Mouse (Mus musculus): Measurements from ENCODE around the gene Aes.

Gene Aes

GRCm38 (mm10) chr10:81559163-81559626 lies at the start of gene Aes:
Gene Aes (plus strand): TSS chr10:81559488.
- peak; percentile 81 for DNase-seq (ENCODE audit: low spot score in 2 of 2)

- no peak for DNase-seq (ENCODE audit: low spot score in 2 of 2)
Observed at GRCm38 (mm10) chr10:81510246-81510810, 49.0 kb upstream of the Aes start.

DNA sequence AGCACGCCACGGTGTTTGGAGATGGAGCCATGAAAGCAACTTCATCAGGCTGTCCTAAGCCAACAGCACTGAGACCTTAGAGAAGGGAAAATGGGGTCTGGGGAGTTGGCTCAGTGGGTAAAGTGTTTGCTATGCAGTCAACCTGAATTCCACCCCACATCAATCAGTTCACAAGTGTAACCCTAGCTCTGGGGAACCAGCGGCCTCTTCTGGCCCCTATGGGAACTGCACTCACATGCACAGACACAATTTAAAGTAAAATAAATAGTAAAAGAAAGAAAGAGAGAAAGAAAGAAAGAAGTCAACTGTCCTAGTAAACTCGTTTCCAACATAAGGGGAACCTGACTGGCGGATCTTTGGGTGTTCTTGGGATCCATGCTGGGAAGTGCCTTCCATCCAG lies 45.5 kb upstream of the Aes start:
- DNase-seq (ENCODE audit: low spot score in 2 of 2), result no peak

GRCm38 (mm10) chr10:81517227-81517626 lies 42.1 kb upstream of the Aes start:
- peak; percentile 81 to 82 for DNase-seq (ENCODE audit: low spot score in 2 of 2)

DNA sequence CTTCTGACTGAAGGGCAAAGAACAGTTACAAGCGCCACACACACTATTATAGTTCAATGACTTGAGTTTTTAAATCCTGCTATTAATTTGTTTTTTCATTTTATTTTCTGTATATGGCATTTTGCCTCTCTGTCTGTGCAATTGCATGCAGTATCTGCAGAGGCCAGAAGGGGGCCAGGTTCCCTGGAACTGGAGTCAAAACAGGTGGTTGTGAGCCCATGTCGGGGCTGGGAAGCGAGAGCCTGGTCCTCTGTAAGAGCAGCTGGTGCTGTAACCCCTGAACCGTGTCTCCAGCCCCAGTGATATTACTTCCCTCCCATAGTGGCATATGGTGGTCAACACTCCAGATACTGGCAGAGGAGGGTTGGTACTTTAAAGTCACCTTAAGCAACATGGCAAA lies 40.7 kb upstream of the Aes start:
- peak; percentile 76 to 84 for DNase-seq (ENCODE audit: low spot score in 2 of 2)

DNA sequence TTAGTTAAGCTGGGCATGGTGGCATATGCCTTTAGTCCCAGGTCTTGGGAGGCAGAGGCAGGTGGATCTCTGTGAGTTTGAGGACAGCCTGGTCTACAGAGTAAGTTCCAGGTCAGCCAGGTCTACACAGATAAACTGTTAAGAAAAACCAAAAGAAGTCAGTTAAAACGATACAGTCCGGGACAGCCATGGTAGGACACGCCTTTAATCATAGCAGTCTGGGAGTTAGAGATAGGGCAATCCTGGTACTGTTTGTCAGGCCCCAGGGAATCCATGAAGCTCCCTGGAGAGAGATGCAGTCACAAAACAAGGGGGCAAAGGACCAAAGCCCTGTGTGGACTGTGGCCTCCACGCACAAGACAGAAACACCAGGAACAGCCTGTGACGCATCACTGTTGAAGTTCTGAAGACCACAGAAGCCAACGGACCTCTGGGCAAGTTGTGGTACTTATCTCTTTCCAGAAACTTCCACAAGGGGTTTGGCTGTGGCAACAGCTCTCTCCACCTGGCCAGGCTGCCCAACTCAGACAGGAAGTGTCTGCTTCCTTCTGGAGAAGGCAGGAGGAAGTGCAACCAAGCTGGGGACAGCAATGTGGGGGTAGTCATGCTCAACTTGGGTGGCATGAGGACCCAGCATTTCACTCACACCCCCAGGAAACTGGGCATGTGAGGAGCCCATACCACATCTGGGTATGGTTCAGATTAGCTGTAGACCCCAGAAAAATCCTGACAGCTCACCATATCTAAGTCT lies 39.9 kb upstream of the Aes start:
- DNase-seq (ENCODE audit: low spot score in 2 of 2), result peak; percentile 64 to 69

GRCm38 (mm10) chr10:81519978-81520365 lies 39.3 kb upstream of the Aes start:
- no peak for DNase-seq (ENCODE audit: low spot score in 2 of 2)

- no peak for DNase-seq (ENCODE audit: low spot score in 2 of 2)
Observed at GRCm38 (mm10) chr10:81523142-81523541, 36.1 kb upstream of the Aes start.

DNA sequence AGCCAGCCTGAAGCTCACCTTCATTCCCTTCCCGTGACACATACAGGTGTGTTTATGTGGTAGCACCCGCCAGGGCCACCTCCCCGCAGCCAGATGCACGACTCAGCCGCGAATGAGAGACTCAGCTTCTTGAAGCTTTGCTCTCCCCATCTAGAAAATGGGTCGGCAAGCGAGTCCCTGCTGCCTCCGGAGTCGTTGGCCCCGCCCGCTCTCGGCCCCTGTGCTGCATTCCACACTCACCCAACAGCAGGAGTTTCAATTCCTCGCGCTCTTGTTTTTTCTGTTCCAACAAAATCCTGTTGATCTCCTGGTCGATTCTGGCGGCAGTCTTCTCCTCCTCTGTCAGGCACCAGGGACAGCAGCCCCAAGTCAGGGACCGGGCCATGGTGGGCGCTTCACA lies 35.7 kb upstream of the Aes start:
- no peak for DNase-seq (ENCODE audit: low spot score in 2 of 2)

DNA sequence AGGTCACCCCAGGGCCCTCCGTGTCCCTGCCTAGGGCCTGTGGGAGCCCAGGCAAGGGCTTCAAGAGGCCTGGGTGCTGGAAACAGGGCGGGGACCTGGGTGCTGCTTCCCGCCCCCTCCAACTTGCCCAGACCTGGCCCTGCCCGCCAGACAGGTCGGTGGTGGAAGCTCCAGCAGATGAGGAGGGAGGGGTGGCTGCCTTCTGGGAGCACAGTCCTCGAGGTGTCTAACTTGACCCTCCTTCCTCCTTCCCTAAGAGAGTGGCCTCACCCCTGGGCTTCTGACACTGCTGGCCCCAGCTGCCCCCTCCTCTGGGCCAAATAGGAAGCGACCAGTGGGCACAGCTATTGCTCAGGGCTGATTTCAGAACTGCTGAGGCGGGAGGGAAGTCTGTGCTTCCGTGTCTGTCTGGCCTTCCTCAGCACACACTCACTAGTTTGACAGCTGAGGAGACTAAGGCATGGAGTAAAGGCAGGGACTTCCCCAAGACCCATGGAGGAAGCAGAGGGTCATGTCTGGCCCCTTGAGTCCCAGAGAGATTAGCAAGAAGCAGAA lies 35.2 kb upstream of the Aes start, which contains the start of gene Gna15:
TSS of gene Gna15 (minus strand) at position 175 of the 555 bp plus-strand sequence.
- DNase-seq (ENCODE audit: low spot score in 2 of 2), result peak; percentile 63

DNA sequence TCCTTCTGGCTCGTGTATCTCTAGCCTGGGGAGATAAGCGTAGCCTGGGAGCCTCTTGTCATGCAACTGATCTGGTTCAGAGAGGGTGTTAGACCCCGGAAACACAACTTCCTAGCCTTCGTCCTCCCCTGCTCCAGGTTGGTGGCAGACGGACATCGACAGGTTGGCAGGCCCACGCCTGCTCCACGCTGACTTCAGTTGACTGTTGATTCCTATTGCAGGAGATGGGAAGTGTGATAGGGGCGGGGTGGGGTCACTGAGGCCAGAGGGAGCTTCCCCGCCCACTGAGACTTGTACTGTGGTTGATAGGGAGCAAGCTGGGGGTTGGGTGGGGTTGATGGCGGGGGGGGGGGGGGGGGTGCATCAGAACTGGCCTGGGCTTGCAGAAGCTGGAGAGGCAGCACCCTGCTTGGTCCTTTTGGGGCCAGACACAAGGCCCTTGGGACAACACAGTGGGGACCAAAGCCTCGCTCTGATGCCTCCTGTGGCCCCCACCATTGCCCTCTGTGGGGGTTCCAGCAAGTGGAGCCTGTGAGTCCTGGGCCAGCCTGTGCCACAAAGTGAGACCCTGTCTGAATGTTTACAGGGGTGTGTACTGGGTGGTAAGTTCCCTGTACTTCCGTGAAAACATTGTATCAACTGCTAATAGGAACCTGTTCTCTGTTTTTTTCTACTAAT lies 34.1 kb upstream of the Aes start:
- DNase-seq (ENCODE audit: low spot score in 2 of 2), result no peak

DNA sequence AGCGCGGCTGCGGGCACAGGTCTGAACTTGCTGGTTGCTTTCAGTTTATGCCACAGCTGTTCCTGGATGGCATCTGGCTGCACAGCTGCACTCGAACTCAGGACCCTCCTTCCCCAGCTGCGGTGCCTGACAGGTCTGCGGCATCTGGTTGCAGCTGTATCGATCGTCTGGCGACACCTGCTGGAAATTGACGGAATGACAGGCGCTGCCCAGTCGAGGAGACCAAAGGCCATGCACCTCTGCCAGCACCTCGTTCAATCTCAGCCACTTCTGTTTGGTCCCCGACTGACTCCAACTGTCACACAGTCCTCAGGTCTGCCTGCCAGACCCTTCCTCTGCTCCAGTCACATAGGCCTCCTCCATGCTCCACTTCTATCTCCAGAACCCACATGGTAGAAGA lies 32.5 kb upstream of the Aes start:
- peak; percentile 79 to 83 for DNase-seq (ENCODE audit: low spot score in 2 of 2)

DNA sequence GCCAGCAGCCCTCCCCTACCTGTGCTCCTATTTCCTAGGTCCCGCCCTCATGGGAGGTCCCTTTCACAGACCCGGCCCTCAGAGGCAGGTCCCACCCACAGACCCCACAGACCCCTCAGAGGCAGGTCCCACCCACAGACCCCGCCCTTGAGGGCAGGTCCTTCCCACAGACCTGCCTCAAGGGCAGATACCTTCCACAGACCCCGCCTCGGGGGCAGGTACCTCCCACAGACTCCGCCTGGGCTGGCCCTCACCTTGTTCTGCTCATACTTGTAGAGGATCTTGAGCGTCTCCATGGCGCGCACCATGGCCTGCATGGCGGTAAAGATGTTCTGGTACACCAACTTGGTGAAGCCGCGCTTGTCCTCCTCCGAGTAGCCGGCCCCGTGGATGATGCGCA lies 24.5 kb upstream of the Aes start:
- no peak for DNase-seq (ENCODE audit: low spot score in 2 of 2)

DNA sequence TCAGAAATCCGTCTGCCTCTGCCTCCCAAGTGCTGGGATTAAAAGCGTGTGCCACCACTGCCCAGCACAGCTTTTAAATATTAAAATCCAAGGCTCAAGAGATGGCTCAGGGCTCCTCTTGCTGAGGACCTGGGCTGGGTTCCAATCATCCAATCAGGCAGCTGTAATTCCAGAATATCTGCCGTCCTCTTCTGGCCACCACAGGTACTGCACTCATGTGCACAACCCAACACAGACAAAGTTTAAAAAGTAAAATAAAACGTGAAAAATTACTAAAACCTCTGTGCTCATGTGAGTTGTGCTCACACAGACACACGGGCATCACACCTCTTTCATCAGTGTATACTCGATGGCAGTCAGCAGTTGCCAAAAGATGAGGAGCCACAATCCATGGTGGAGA lies 22.6 kb upstream of the Aes start:
- DNase-seq (ENCODE audit: low spot score in 2 of 2), result no peak

DNA sequence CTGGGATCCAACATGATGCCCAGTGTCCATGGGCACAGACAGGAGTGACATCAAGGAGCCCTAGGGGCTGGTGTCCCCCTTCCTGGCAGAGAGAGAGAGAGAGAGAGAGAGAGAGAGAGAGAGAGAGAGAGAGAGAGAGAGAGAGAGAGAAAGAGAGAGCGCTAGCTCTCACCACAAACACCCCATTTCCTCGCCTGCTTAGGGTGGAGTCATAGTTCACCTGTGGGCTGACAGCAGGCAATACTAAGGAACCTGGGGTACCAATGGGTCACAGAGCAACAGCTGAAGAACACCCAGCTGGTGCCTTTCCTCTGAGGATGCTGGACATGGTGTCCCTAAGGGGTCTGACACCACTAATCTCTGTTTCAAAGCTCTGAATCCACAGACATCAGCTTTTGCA lies 21.9 kb upstream of the Aes start:
- DNase-seq (ENCODE audit: low spot score in 2 of 2), result no peak

DNA sequence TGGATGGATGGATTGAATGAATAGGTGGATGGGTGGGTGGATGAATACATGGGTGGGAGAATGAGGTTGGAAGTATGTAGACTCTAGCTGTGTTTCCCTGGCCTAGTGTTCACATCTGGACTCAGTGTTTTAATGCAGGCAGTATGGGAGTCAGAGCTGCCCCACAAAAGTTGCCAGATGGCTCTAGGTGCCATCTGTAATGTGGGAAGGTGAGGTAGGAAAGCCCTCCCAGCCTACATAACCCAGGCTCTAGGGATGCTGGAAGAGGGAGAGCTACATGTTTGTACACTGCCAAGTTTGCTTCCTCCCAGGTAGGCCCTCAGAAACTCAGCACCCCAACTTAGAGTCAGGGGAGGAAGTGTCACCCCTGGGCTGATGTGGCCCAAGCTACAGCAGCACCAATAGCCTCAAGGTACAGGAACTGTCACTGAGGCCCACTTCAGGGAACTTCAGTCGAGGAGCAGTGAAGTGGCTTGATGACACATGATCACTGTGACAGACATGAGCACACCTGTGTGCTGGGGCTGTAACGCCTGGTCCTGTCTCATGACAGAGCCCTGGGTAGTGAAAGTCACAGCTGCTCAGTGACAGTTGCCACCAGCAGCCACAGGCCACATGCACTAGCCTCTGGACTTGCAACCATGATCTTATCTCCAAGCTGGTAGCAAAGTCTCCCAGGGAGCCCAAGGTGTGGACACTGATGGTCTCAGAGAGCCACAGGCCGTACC lies 20.8 kb upstream of the Aes start:
- peak in 1 of 2 experiments; percentile 39 for DNase-seq (ENCODE audit: low spot score in 2 of 2)

GRCm38 (mm10) chr10:81541363-81541762 lies 17.9 kb upstream of the Aes start:
- DNase-seq (ENCODE audit: low spot score in 2 of 2), result no peak

DNA sequence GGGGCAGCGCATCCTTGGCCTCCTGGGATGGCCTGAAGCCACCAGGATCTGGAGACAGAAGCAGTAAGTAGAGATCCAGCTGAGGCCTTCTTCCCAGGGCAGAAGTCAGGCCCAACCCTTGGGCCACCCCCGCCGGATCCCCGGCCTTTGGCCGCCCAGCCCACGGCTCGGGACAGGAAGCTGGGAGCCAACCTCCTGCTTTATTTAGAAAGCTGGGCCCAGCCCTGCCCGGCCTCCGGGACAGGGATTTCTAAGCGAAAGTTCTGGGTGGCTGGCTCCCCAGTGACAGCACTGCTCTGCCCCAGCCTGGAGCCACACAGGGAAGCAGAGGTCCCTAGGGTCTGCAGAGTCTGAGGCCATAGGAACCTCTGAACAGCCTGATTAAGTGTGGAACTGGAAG lies 17.5 kb upstream of the Aes start:
- no peak for DNase-seq (ENCODE audit: low spot score in 2 of 2)

DNA sequence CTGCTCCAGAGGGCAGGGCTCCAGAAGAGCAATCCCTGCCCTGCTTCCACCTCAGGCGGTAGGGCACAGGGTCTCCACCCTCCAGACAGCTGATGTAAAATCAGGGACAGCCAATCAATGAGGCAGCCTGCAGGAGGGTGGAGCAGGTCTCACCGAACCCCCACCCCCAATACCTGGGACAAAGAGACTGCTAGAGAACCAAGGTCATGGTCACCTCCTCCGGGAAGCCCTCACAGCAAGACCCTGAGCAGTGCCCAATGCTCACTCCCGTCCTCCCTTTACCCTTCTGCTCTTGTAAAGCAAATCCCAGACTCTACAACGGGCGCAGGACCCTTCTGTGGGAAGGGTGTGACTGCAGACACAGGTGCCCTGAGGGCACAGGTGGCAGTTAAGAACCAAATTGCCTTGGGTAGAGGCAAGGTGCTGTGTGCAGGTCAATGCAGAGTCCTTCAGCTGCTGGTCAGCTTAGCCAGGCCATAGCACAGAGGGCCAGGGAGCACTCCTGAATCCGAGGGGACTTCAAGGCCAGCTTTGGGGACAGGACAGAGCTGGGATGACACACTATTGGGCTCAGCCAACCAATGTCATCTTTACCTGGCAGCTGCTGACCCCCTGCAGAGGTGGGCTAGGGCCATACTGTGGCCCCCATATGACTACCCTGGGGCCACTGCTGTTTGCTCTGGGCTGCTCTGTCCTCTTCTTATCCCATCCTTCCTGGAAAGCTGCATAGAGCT lies 16.4 kb upstream of the Aes start:
- no peak for DNase-seq (ENCODE audit: low spot score in 2 of 2)

DNA sequence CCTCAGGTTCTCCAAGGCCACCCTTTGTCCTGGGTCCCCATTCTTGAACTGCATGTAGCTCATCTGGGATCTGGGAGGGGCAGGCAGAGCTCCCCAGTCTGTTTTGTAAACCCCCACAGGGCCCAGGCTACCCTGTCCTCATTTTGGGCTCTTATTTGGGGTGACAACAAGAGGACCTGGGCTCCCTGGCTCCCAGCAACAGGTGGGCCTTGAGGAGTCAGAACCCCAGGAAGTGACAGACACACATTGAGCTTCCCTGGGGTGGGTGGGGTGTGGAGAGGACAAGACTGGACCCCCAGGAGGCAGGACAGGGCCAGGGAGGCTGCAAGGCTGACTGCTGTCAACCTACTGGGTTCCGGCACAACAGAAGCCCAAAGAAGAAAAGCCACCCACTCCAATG lies 15.7 kb upstream of the Aes start:
- no peak for DNase-seq (ENCODE audit: low spot score in 2 of 2)

All from spleen, postnatal 36 days (tissue).